Mouse (Mus musculus) liver, embryonic 11.5 days (tissue): ENCODE measurements at regions not wholly inside any gene's neighbourhood (a gene's known extent, or its start where the extent isn't known, plus 50 kb on each side); places are given as distances from the start of the nearest gene placed in this dataset.

Experiments
- ATAC-seq: fragments of 200-750 bp; cut with Nextera tagmentation; replicated peaks from 2 replicates; pipeline ENCODE4 v1.8.0; 2017; ENCODE audit warnings: moderate number of reproducible peaks, mild to moderate bottlenecking, moderate TSS enrichment, moderate library complexity; ENCODE audit not compliant: low FRiP score
- DNase-seq: peaks from one replicate; pipeline ENCODE4 v3.0.0-alpha.2; 2017; ENCODE audit warnings: low spot score
- H3K27ac ChIP-seq: fragments of 300-500 bp; sonication (generic); 2 replicates; pipeline ENCODE4 v1.5.1; 2014; ENCODE audit warnings: mild to moderate bottlenecking, low read depth, low read length, control low read depth
- H3K27me3 ChIP-seq: fragments of 300-500 bp; sonication (generic); replicated peaks from 2 replicates; pipeline ENCODE4 v1.6.1; 2014; ENCODE audit warnings: low read length, mixed read lengths; ENCODE audit not compliant: control insufficient read depth, insufficient read depth
- H3K36me3 ChIP-seq: fragments of 300-500 bp; sonication (generic); 2 replicates; pipeline ENCODE4 v1.6.1; 2014; ENCODE audit warnings: mild to moderate bottlenecking, low read length, moderate library complexity, mixed read lengths; ENCODE audit not compliant: control insufficient read depth, insufficient read depth
- H3K4me1 ChIP-seq: fragments of 300-500 bp; sonication (generic); replicated peaks from 2 replicates; pipeline ENCODE4 v1.6.1; 2014; ENCODE audit warnings: low read length, mixed read lengths; ENCODE audit not compliant: control insufficient read depth, insufficient read depth
- H3K4me2 ChIP-seq: fragments of 300-500 bp; sonication (generic); 2 replicates; pipeline ENCODE4 v1.6.1; 2014; ENCODE audit warnings: mild to moderate bottlenecking, control low read depth, moderate library complexity
- H3K4me3 ChIP-seq: fragments of 300-500 bp; sonication (generic); 2 replicates; pipeline ENCODE4 v1.5.1; 2014; ENCODE audit warnings: low read depth, low read length, control low read depth
- H3K9ac ChIP-seq: fragments of 300-500 bp; sonication (generic); 2 replicates; pipeline ENCODE4 v1.6.1; 2014; ENCODE audit warnings: low read depth, low read length, control low read depth
- H3K9me3 ChIP-seq: fragments of 300-500 bp; sonication (generic); 2 replicates; pipeline ENCODE4 v1.6.1; 2016; ENCODE audit warnings: low read length, inconsistent platforms, mixed read lengths; ENCODE audit not compliant: control insufficient read depth
- WGBS: fragments of 180-500 bp; shearing (Covaris S2); extraction: QIAGEN DNeasy Blood & Tissue Kit; methylation state at CpG from one replicate; pipeline ENCODE4 v1.1.7; 2014; 5-methylcytosine and 5-hydroxymethylcytosine counted together

DNA sequence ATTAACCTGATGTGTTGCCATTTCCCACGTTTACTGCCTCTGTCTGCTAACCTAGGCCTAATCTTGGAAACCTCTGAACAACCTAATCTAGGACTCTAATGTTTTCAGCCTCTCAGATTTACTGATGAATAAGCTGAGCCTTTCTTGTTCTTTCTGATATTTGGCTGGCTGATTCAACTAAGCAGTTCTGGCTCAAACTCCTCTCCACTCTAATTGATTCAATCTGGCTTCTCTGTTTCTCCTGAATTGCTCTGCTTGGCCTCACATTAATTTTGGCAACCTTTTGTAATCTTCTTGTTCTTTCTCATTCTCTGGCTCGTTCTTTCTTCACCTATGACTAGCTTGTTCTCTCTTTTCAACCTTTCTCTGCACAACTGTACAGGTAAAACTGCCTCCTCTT lies 1561.2 kb upstream of the Zeb2 start:
- Histone ChIP-seq H3K9ac (no peak overlapping the region), H3K4me3 (no peak overlapping the region), H3K4me2 (no peak overlapping the region), H3K27me3 (no peaks in the 10 kb centered on the region), H3K9me3 (no peaks in the 10 kb centered on the region), H3K4me1 (no peaks in the 10 kb centered on the region), H3K27ac (no peak overlapping the region), H3K36me3 (no peaks in the 10 kb centered on the region)
- WGBS = 52% methylated on average over 2 of the region's 2 CpGs
- no peak for ATAC-seq
- DNase-seq = no peak

DNA sequence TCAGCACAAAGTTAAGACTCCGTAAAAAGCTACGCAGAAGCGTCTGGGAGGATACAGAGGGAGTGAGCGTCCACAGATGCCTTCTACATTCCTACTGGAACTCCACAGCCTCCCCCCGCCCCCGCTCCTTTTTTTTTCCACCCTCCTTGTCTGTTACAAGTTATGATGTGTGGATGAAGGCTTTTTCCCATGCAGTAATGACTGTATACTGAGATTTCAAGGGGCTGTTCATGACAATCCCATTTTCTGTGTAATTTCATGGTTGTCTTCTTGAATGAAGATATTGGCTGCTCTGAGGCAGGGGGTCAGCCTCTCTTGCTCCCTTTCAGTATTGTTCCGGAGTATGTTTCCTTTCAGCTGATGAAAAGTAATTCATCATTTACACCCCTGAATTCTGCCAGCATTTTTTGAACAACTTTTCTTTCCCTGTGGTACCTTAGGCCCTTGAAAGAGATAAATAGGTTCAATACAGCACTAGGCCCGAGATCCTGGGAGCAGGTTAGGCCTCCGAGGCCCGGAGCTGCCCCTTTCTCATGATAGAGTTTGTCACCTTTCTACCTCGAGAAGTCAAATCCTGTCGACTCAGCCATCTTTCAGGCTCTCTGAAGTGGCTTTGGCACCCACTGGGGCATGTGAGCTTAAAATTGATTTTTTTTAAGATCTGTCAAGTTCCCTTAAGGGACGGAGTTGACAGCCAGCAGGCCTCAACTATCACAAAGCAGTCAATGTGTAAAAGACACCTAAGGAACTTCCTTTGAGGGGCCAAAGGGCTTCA lies 1552.5 kb upstream of the Zeb2 start:
- Histone ChIP-seq H3K4me2 (no peak overlapping the region), H3K27me3 (no peaks in the 10 kb centered on the region), H3K27ac (no peak overlapping the region), H3K9me3 (no peaks in the 10 kb centered on the region), H3K4me1 (no peaks in the 10 kb centered on the region), H3K9ac (no peak overlapping the region), H3K4me3 (no peak overlapping the region), H3K36me3 (no peaks in the 10 kb centered on the region)
- ATAC-seq = no peak
- no peak for DNase-seq
- WGBS = 68% methylated on average over 13 of the region's 13 CpGs

- H3K4me3 ChIP-seq = no peak overlapping the region
- H3K4me1 ChIP-seq = no peaks in the 10 kb centered on the region
- no peak for DNase-seq
- H3K27ac ChIP-seq = no peak overlapping the region
- H3K9ac ChIP-seq = no peak overlapping the region
- no peak for ATAC-seq
- 76% methylated on average over 3 of the region's 3 CpGs for WGBS
- H3K9me3 ChIP-seq = no peaks in the 10 kb centered on the region
- no peak overlapping the region for H3K4me2 ChIP-seq
- no peaks in the 10 kb centered on the region for H3K36me3 ChIP-seq
- no peaks in the 10 kb centered on the region for H3K27me3 ChIP-seq
Observed at GRCm38 (mm10) chr2:46666990-46667337, 1549.8 kb upstream of the Zeb2 start.

- H3K9ac ChIP-seq = no peak overlapping the region
- H3K4me2 ChIP-seq = no peak overlapping the region
- no peak for ATAC-seq
- no peaks in the 10 kb centered on the region for H3K36me3 ChIP-seq
- H3K27ac ChIP-seq = no peak overlapping the region
- no peak overlapping the region for H3K4me3 ChIP-seq
- no peaks in the 10 kb centered on the region for H3K27me3 ChIP-seq
- no peak for DNase-seq
- no peaks in the 10 kb centered on the region for H3K4me1 ChIP-seq
- 75% methylated on average over 10 of the region's 10 CpGs for WGBS
- no peaks in the 10 kb centered on the region for H3K9me3 ChIP-seq
Observed at GRCm38 (mm10) chr2:46666084-46666989, 1549.1 kb upstream of the Zeb2 start.

DNA sequence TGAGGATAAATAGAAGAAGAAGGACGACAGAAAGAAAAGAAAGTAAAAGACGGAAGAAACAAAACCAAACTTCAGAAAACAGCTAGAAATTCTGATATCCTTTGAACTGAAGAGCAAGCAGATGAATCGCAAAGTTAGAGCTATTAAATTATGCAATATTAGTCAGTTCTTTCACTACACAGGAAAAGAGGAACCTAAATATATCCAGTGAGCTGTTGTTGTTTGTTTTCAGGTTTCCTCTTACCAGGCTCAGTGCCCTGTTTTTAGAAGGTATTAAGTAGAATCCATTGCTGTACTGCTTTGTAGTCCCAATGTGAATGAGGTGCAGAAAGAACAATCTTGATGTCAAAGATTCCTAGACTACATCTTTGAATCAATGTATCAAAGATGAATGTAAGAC lies 1544.7 kb upstream of the Zeb2 start:
- DNase-seq = no peak
- H3K27ac ChIP-seq = no peak overlapping the region
- 72% methylated on average over 3 of the region's 3 CpGs for WGBS

DNA sequence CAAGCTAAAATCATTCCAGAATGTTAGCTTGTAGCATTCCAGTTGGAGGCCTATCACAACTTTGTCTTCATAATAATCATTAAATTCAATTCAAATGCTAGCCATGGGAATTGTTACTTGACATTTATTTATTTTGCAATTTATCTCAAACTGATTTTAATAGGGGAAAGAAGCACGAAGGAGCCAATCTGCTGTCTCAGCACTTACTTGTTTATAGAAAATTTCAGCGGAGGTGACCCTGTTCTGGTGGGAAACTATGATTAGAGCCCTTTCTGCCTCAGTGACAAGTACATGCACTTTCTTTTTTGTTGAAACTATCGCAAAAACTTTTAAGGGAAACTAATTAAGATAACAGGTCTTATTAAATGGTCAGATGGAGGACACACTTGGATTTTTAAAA lies 1543.4 kb upstream of the Zeb2 start:
- Histone ChIP-seq H3K9ac (no peak overlapping the region), H3K4me3 (no peak overlapping the region), H3K27me3 (no peaks in the 10 kb centered on the region), H3K36me3 (no peaks in the 10 kb centered on the region), H3K4me2 (no peak overlapping the region), H3K4me1 (no peaks in the 10 kb centered on the region), H3K9me3 (no peaks in the 10 kb centered on the region), H3K27ac (no peak overlapping the region)
- WGBS = 64% methylated on average over 3 of the region's 3 CpGs
- ATAC-seq (no peak), DNase-seq (no peak)

More for the DNA sequence above, 1544.7 kb upstream of the Zeb2 start:
- Histone ChIP-seq H3K36me3 (no peaks in the 10 kb centered on the region), H3K9ac (no peak overlapping the region), H3K4me1 (no peaks in the 10 kb centered on the region), H3K27me3 (no peaks in the 10 kb centered on the region), H3K9me3 (no peaks in the 10 kb centered on the region), H3K4me2 (no peak overlapping the region), H3K4me3 (no peak overlapping the region)
- no peak for ATAC-seq

GRCm38 (mm10) chr2:46655289-46655688 lies 1538.1 kb upstream of the Zeb2 start:
- H3K27me3 ChIP-seq = no peaks in the 10 kb centered on the region
- ATAC-seq = no peak
- H3K9me3 ChIP-seq = no peaks in the 10 kb centered on the region
- 90% methylated on average over 1 of the region's 1 CpGs for WGBS
- H3K9ac ChIP-seq = no peak overlapping the region
- H3K4me3 ChIP-seq = no peak overlapping the region
- no peaks in the 10 kb centered on the region for H3K4me1 ChIP-seq
- H3K27ac ChIP-seq = no peak overlapping the region
- DNase-seq = no peak
- no peak overlapping the region for H3K4me2 ChIP-seq
- no peaks in the 10 kb centered on the region for H3K36me3 ChIP-seq

DNA sequence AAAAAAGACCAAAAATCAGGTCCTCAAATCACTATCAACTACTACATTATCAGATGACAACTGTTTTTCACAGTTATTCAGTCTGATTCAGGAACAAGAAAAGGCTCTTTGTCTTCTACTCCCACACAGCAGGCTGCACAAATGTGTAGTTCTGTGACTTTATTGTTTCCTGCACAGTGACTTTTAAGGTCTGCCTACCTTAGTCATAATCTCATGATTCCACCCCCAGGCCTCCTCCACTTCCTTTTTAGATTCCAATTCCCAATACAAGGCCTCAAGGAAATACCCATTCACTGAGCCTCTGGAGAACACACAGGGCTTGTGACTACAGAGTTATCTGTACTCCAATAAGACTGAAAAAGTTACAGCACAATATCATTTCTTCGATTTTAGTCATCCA lies 1535.4 kb upstream of the Zeb2 start:
- H3K27ac ChIP-seq = no peak overlapping the region
- H3K27me3 ChIP-seq = no peaks in the 10 kb centered on the region
- DNase-seq = no peak
- H3K9me3 ChIP-seq = no peaks in the 10 kb centered on the region
- no peak for ATAC-seq
- no peak overlapping the region for H3K9ac ChIP-seq
- no peaks in the 10 kb centered on the region for H3K4me1 ChIP-seq
- H3K36me3 ChIP-seq = no peaks in the 10 kb centered on the region
- no peak overlapping the region for H3K4me3 ChIP-seq
- H3K4me2 ChIP-seq = no peak overlapping the region
- 88% methylated on average over 1 of the region's 1 CpGs for WGBS

GRCm38 (mm10) chr2:46646366-46646765 lies 1529.2 kb upstream of the Zeb2 start:
- DNase-seq = no peak
- no peak for ATAC-seq
- 78% methylated on average over 2 of the region's 2 CpGs for WGBS

More at GRCm38 (mm10) chr2:46646366-46646765, 1529.2 kb upstream of the Zeb2 start:
- Histone ChIP-seq H3K4me2 (no peak overlapping the region), H3K27ac (no peak overlapping the region), H3K9me3 (no peaks in the 10 kb centered on the region), H3K4me3 (no peak overlapping the region), H3K27me3 (no peaks in the 10 kb centered on the region), H3K36me3 (no peaks in the 10 kb centered on the region), H3K9ac (no peak overlapping the region), H3K4me1 (no peaks in the 10 kb centered on the region)
